Mouse (Mus musculus): ENCODE measurements at regions not wholly inside any gene's neighbourhood (a gene's known extent, or its start where the extent isn't known, plus 50 kb on each side); places are given as distances from the start of the nearest gene placed in this dataset.

GRCm38 (mm10) chr2:148171113-148171512, 124.3 kb upstream of the Foxa2 start:
- TF ChIP-seq CTCF (IDR thresholded peaks at IDR 0.05; ENCODE audit: insufficient read depth, low read depth, low read length): no peak
- TF ChIP-seq POLR2A (IDR thresholded peaks at IDR 0.05; ENCODE audit: insufficient read depth, low read depth, low read length): no peak

Measured in olfactory bulb, adult 2 months (tissue).